Mouse (Mus musculus) right cerebral cortex, postnatal 4 days (tissue): ENCODE results near the gene Gm26661.

Source experiments
- DNase-seq: peaks from one replicate; pipeline ENCODE4 v3.0.0-alpha.2; 2022

Gm26661 gene

DNA sequence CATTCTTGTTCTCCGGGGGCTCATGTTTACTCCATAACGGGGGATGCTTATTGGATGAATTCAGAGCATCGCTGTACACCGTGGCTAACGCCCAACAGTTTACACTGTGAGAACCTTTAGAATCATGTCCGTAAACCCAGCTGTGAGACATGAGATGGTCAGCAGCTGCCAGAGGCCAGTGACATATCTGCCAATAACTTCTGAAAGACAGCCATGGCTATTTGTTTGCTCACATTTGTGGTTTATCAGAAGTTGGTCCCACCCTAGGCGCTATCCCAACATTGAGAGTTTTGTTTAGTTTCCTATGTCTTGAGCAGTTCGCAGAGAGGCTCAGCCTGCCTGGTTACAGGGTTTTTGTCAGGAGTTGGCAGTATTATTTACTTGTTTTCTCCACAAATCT is 30.0 kb downstream of the Gm26661 start:
- DNase-seq, result no peak

DNA sequence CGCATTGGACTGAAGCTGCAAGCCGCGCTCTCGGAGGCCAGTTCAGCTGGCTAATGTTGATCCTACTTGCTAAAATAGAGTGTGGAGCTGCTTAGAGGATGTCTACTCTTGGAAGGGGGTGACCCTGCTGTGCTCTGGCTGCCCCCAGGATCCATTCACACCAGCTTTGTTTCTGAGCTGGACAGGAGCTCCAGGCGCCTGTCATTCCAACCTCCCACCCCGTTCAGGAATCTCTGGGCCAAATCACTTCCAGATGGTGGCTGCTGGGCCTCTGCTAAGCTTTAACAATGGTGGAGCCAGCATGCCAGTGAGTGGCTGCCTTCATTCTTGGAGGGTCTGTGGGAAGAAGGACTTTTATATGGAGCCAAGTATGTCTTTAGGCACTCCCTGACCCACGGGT is 31.3 kb downstream of the Gm26661 start:
- DNase-seq, result no peak

DNA sequence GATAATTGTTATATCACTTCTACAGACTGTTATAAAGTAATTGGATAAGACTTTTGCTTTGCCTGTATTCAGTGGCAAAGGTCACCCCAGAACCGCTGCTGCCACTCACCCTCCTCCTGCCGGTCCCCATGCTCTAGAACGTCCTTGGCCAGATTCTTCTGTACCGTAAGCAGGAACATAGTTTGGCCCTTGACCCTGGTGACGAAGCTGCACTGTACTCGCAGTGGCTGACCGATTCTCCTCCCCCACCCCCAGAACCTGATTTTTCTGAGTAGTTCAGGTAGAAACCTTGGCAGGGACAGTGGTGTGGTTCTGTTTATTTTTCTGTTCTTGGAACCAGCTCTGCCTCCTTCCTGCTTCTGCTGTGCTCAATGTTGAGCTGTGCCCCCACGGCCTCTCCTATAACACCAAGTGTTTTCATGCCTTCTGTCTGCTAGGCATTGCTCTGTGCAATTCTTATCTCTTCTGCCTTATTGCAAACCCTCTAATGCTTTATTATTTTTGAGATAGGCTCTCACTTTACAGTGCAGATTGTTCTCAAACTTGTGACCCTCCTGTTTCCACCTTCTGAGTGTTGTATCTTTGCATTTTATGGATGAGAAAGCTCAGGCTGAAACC is 33.4 kb downstream of the Gm26661 start:
- DNase-seq, result no peak

DNA sequence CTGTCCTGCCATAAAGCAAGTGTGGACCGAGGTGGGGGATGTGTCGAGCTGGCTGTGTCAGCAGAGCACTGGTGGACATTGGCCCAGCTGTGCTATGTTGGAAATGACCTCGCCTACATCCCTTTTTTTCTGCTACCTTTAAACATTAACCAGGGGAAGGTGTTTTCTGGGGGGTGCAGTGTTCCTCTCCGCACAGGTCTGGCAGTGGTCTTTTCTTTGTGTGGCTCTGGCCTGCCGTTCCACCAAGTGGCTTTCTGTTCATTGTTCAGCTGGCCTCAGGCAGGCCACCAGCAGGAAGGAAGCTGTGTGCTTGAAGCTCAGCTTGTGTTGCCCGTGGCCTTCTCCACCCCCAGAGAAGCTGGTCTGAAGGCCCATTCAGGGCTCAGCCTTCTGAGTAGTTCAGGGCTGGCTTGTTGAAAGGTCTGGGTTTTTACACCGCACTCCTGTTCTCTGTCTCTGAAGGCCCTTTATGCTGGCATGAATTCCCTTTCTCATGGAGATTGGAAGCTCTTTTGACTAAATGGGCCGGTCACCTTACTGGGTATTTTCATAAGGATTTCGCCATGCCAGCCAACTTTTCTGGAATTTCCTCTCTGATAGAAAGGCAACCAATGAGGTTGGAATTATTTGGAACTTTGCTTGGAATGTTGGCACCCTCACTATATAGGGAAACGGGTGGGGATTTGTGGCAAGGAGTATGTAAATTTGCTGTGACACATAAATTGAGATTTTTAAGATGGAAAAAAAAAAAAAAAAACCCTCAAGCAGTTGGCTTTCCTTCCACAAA is 35.0 kb downstream of the Gm26661 start:
- DNase-seq, result no peak

DNA sequence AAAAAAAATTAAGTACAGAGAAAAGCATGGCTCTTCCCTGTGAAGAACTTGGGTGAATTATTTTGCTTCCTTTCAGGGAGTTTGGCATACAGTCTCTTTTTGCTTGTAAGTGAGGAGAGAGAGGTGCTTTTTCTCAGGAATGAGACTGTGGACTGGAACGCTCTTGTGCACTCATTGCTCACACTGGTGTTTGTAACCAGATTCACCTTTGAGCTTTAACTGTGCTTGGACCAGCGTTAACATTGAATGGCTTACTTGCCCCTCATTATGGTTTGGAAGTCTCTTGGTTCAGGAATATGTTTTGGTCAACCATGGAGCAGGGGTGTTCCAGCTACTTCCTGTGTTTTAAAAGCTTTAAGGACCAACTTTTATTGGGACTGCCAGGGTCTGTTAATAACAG is 37.8 kb downstream of the Gm26661 start:
- no peak for DNase-seq

DNA sequence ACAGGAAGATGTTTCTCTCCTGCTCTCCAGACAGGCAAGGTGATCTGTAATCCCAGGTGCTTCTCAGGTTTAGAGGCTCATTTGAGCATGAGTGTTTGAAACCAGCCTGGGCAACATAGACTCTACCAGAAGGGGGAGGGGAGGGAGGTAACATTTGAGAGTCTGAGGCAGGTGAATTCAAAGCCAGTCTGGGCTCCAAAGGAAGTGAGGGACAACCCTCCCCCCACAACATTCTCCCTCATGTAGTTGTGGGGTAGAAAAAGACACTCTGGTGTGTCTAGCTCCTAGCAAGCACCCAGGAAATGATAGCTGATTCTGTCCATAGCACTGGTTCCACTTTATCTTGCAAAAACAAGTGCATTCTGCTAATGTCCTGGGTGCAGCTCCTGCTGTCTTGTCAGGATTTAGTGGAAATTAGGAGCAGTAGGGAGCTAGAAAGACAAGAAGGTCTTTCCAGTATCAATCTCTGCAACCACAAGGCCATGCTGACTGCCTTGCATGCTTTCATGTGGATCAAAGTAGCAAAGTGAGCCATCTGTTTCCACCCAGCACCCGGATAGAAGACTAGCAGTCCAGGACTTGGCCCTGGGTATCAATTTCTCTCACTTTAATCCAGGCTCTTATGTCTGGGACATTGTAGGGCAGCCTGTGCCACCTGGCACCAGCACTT is 40.5 kb downstream of the Gm26661 start:
- no peak for DNase-seq

DNA sequence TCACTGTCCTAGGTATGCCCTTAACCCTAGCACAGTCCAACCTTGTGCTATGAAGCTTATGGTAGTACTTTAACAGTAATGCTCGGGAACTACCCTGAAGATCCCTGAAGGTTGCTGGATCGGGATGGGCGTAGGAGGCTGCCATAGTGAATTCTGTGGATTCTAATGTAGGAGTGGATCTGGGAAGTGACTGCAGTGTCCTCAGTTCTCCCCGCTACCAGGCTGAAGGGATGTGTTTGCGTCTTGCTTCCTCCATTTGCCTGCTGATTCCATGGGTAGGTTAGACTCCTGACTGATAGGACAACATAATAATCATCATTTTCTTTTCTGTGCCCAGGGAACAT is 41.0 kb downstream of the Gm26661 start:
- DNase-seq, result no peak

DNA sequence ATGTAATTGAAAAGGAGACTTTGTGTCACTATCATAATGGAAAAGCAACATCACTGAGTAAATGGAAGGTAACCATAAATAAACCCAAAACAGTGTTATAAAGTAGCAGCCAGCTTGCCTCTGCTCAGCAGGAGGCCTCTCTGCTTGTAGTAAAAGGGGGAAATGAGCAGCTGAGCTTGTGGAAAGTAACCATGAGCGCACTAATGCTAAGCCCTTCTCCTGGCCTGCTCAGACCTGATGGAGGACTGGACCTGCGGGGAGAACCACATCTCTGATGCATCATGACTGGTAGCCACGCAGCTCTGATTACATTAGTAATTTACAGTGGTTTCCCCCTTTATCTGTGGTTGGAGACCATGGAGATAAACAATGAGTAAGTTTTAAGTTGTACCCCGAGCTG is 42.1 kb downstream of the Gm26661 start:
- no peak for DNase-seq

DNA sequence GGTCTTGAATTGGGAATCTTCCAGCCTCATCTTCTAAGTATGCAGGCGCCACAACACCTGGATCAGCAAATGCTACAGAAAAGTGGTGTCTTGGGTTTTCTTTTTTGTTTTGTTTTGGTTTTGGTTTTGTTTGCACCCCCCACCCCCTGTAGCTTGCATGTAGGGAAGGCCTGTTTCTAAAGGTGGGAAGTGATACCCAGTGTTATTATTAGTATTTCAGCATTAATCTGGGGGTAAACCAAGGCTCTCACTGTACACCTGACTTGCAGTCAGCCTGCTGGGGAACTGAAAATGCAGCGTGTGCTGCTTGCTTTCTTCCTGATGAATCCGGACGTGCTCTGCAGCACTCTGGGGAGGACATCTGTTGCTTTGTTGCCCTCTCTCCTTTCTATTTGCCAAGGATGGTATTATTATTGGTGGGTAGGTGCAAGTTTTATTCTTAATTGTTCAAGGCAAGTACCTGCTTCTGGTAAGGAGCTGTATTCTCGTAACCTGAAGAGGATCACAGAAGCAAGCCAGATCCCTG is 47.2 kb downstream of the Gm26661 start:
- DNase-seq, result no peak

DNA sequence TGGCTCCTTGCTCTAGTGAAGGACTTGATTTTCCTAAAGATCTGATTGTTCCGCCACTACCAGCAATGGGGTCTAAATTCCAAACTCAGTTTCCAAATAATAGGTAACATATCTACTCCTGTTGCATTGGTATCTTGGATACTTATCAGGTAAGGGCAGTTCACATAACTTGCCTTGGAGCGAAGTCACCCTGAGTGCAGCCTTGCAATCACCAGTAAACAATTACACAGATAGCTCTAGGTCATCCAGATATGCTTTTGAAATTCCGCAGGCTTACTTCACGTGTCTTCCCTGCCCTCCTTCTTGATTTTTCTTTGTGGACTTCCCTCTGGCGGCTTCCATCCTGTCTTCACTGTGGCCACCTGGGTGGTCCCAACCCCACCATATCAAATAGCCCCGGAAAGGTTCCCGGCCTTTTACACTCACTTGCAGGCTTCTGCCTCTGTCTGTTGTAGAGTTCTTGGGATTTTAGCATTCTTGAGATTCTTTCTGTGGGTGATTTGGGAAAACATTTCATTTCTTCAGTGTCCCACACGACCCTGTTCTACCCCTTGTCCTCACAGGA is 48.6 kb downstream of the Gm26661 start:
- no peak for DNase-seq
